Mouse (Mus musculus) lung, postnatal 0 days (tissue): ENCODE results near the gene Pbx1.

Experiments
- CTCF ChIP-seq: IDR thresholded peaks from 2 replicates; pipeline ENCODE4 v1.5.1; 2016; ENCODE audit warnings: antibody characterized with exemption, mild to moderate bottlenecking
- EP300 ChIP-seq: IDR thresholded peaks from 2 replicates; pipeline ENCODE4 v1.6.1; 2016; ENCODE audit warnings: antibody characterized with exemption, mild to moderate bottlenecking, control low read depth

DNA sequence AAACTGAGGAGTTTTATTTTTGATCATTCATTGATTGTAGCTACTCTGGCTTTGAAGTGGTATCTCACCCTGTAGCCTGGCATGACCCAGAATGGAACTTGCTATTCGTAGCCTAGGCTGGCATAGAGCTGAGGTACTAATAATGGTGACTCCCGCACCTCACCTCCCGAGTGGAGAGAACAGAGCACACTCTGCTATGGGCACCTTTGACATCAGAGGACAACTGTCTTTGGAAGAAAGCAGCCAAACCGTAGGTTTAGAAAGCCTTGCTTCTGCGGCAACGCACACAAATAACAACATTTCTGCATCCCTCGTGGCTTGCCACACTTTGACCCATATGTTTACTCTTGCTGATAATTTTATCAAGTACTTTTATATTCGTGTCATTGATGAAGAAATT, 132.9 kb downstream of the Pbx1 start:
- no peak for TF ChIP-seq CTCF
- TF ChIP-seq EP300: no peak
